Mouse (Mus musculus) megakaryocyte-erythroid progenitor cell, adult 5 weeks (primary cell): Measurements from ENCODE around the gene Rbmxl2. TPM values are rescaled to one million over a fixed set of nuclear protein-coding genes. Genes with fewer than 3 reads are reported as not detected.

Experiments
- polyA plus RNA-seq: library from polyadenylated mRNA; stranded (reverse); fragments of >175 nt; gene quantifications from 2 replicates; pipeline ENCODE4 v1.2.3, GENCODE M21; 2012

The Rbmxl2 gene
- not detected in 2 replicates for polyA plus RNA-seq

DNA sequence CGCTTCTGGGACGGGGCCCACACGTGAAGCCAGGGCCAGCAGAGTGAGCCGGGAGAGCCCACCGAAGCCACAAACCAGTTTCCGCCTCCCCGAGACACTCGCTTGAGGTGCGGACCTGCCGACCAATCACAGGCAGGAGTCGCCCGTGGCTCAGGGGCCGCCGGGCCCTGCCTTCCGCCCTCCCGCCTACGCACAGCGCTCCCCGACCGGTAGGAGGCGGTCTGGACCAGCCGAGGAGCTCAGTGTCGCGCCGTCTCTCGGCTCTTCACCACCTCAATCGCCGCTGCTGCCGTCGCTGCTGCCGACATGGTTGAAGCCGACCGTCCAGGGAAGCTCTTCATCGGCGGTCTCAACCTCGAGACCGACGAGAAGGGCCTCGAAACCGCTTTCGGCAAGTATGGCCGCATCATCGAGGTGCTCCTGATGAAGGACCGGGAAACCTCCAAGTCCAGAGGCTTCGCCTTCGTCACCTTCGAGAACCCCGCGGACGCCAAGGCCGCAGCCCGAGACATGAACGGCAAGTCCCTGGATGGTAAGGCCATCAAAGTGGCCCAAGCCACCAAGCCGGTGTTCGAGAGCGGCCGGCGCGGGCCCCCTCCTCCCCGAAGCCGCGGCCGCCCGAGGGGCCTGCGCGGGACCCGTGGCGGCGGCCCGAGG lies at the start of gene Rbmxl2:
Rbmxl2 (plus strand) TSS at position 242 of the 657 bp plus-strand sequence.

DNA sequence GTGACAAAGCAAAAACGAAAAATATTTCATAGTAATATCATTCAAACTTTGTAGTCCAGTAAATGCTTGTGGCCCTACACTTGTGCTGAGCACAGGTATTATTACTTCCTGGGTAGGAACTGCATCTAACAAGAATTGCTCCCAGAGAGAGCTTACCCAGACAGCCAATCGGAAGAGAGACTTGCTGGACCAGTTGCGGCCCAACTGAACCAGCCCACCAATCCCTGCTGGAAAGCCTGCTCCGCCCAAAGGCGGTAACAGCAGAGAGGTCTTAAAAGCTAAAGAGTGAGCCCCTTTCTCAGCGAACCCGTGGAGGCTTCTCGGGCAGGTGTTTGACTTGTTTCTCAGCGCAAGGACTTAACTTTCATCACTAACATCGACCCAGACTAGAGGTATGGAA lies 42.6 kb upstream of the Rbmxl2 start, which contains the start of gene Nlrp14:
Nlrp14 (plus strand) TSS at position 301 of the 400 bp plus-strand sequence.

Other genes starting within 250 kb of the Rbmxl2 start
- not detected in 2 replicates for gene Olfr6, start 245.5 kb upstream of the Rbmxl2 start, polyA plus RNA-seq
- gene Olfr711, start 234.0 kb upstream of the Rbmxl2 start, polyA plus RNA-seq = not detected in 2 replicates
- 0.10 and 0.13 TPM in 2 replicates for gene Olfr2, start 203.4 kb upstream of the Rbmxl2 start, polyA plus RNA-seq
- 0.01 TPM in 1 of 2 replicates, not detected in the other for gene Olfr713, start 178.3 kb upstream of the Rbmxl2 start, polyA plus RNA-seq
- not detected in 2 replicates for gene Olfr714, start 138.5 kb upstream of the Rbmxl2 start, polyA plus RNA-seq
- not detected in 2 replicates for gene Olfr17, start 116.2 kb upstream of the Rbmxl2 start, polyA plus RNA-seq
- not detected in 2 replicates for gene Olfr715b, start 99.1 kb upstream of the Rbmxl2 start, polyA plus RNA-seq
- gene Olfr715, start 78.4 kb upstream of the Rbmxl2 start, polyA plus RNA-seq = not detected in 2 replicates
- gene Olfr716, start 71.1 kb upstream of the Rbmxl2 start, polyA plus RNA-seq = not detected in 2 replicates
- gene Nlrp14, start 42.5 kb upstream of the Rbmxl2 start, polyA plus RNA-seq = 0.02 TPM in 1 of 2 replicates, not detected in the other
- gene Syt9, start 161.3 kb downstream of the Rbmxl2 start, polyA plus RNA-seq = not detected in 2 replicates